Mouse (Mus musculus) ES-E14 (cell line): ENCODE data around the gene Baz1a.

Experiments
- CHD2 ChIP-seq: IDR thresholded peaks from 2 replicates; pipeline ENCODE4 v1.6.1; 2014; ENCODE audit warnings: mild to moderate bottlenecking, low read depth, low read length, inconsistent platforms
- MAFK ChIP-seq: IDR thresholded peaks from 2 replicates; pipeline ENCODE4 v1.6.1; 2014; ENCODE audit warnings: mild to moderate bottlenecking, low read depth, low read length, inconsistent platforms; ENCODE audit not compliant: insufficient read depth
- ZC3H11A ChIP-seq: IDR thresholded peaks from 2 replicates; pipeline ENCODE4 v1.6.1; 2012; ENCODE audit warnings: low read depth, mild to moderate bottlenecking, inconsistent platforms, low read length, borderline replicate concordance
- ZNF384 ChIP-seq: IDR thresholded peaks from 2 replicates; pipeline ENCODE4 v1.6.1; 2012; ENCODE audit warnings: low read depth, low read length, inconsistent platforms

GRCm38 (mm10) chr12:54862606-54863535 lies 151.3 kb downstream of the Baz1a start, which contains the start of gene Cfl2:
- TF ChIP-seq CHD2 (no peak), ZNF384 (no peak), ZC3H11A (no peak), MAFK (no peak)
